Mouse (Mus musculus): ENCODE measurements at regions not wholly inside any gene's neighbourhood (a gene's known extent, or its start where the extent isn't known, plus 50 kb on each side); places are given as distances from the start of the nearest gene placed in this dataset.

DNA sequence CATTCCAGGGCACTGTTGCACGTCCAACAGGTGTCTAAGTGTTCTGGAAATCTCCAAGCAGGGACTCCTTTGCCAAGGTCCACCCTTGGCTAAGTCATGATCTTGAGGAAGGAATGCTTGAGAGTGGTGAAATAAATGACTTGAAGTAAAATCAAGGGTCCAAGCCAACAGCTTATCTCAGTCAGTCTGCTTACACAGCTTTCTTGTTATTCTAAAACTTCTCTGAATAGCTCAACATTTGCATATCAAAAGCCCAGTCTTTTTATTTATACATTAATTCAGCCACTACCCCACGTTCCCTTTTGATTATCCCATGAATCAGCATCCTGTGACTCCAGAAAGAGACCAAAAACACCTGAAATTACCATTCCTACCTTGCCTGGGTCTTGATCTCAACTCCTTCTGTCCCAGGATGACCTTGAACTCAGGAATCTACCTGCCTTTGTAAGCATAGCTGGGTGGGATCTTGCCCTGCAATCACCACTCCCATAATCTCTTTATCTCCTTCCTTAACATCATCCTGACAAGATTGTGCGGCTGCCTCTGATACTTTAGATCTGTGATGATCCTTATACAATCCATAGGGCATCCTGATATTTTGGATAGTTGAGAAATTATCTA lies 57.5 kb upstream of the Sestd1 start:
- H3K9me3 ChIP-seq (replicated peaks; ENCODE audit: control insufficient read depth, low read length): no peaks in the 10 kb centered on the region
- H3K9ac ChIP-seq (ENCODE audit: low read depth, low read length): no peak overlapping the region
- WGBS (ENCODE audit: insufficient replicate concordance): 75% methylated on average over 3 of the region's 3 CpGs
- no peak overlapping the region for H3K27ac ChIP-seq (ENCODE audit: low read depth, low read length)
- H3K4me1 ChIP-seq (ENCODE audit: control insufficient read depth, insufficient read depth, low read length): no peaks in the 10 kb centered on the region
- ATAC-seq (replicated peaks; ENCODE audit: insufficient number of reproducible peaks, low FRiP score, low TSS enrichment): no peak
- no peaks in the 10 kb centered on the region for H3K27me3 ChIP-seq (ENCODE audit: control insufficient read depth, insufficient read depth, low read length)
- no peak overlapping the region for H3K4me2 ChIP-seq
- H3K36me3 ChIP-seq (ENCODE audit: control insufficient read depth, insufficient read depth, low read length): no peaks in the 10 kb centered on the region
- no peak overlapping the region for H3K4me3 ChIP-seq (ENCODE audit: low read depth, low read length)

DNA sequence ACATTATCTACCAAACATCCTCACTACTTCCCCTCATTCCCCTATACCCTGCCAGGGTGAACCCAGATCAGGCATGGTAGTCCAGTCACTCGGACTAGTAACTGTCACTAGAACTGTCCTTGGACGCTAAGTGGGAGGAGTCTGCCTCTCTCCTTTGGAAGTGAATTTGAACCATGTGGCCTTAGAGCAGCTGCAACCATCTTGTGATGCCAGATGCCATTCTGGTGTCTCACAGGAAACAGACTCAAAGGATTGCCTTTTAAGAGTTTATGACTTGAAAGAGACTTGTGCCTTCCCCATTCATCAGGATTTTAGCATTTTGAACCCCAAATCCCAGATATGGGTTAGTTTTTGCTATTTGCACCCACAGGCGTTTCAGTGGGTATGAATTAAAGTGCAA lies 56.9 kb upstream of the Sestd1 start:
- H3K27me3 ChIP-seq (ENCODE audit: control insufficient read depth, insufficient read depth, low read length): no peaks in the 10 kb centered on the region
- H3K4me1 ChIP-seq (ENCODE audit: control insufficient read depth, insufficient read depth, low read length): no peaks in the 10 kb centered on the region
- WGBS (ENCODE audit: insufficient replicate concordance): 78% methylated on average over 3 of the region's 3 CpGs

DNA sequence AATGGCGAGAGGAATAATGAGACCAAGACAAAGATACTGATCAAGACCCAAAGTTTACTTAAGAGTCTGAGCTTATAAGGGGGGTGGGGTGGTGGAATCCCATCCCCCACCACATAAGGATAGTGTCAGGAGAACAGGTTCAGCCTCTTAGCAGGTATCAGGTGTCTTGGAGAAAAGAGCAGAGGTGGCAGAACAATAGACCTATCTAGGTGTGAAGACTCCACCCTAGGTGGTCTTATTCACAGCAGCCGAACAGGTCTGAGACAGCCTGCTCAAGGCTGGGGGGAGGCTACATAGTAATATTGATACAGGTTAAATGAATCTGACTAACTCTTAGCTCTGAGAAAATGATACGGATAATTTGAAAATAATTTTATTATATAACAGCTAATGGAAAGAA lies 56.4 kb upstream of the Sestd1 start:
- H3K4me2 ChIP-seq: no peak overlapping the region
- no peaks in the 10 kb centered on the region for H3K4me1 ChIP-seq (ENCODE audit: control insufficient read depth, insufficient read depth, low read length)
- no peaks in the 10 kb centered on the region for H3K9me3 ChIP-seq (replicated peaks; ENCODE audit: control insufficient read depth, low read length)
- no peak overlapping the region for H3K27ac ChIP-seq (ENCODE audit: low read depth, low read length)
- no peaks in the 10 kb centered on the region for H3K27me3 ChIP-seq (ENCODE audit: control insufficient read depth, insufficient read depth, low read length)
- no peaks in the 10 kb centered on the region for H3K36me3 ChIP-seq (ENCODE audit: control insufficient read depth, insufficient read depth, low read length)
- H3K9ac ChIP-seq (ENCODE audit: low read depth, low read length): no peak overlapping the region
- H3K4me3 ChIP-seq (ENCODE audit: low read depth, low read length): no peak overlapping the region
- ATAC-seq (replicated peaks; ENCODE audit: insufficient number of reproducible peaks, low FRiP score, low TSS enrichment): no peak
- 80% methylated on average over 3 of the region's 3 CpGs for WGBS (ENCODE audit: insufficient replicate concordance)

More for the DNA sequence above, 56.9 kb upstream of the Sestd1 start:
- Histone ChIP-seq H3K4me2 (no peak overlapping the region), H3K9ac (ENCODE audit: low read depth, low read length) (no peak overlapping the region), H3K9me3 (replicated peaks; ENCODE audit: control insufficient read depth, low read length) (no peaks in the 10 kb centered on the region), H3K36me3 (ENCODE audit: control insufficient read depth, insufficient read depth, low read length) (no peaks in the 10 kb centered on the region), H3K27ac (ENCODE audit: low read depth, low read length) (no peak overlapping the region), H3K4me3 (ENCODE audit: low read depth, low read length) (no peak overlapping the region)
- ATAC-seq (replicated peaks; ENCODE audit: insufficient number of reproducible peaks, low FRiP score, low TSS enrichment): no peak

DNA sequence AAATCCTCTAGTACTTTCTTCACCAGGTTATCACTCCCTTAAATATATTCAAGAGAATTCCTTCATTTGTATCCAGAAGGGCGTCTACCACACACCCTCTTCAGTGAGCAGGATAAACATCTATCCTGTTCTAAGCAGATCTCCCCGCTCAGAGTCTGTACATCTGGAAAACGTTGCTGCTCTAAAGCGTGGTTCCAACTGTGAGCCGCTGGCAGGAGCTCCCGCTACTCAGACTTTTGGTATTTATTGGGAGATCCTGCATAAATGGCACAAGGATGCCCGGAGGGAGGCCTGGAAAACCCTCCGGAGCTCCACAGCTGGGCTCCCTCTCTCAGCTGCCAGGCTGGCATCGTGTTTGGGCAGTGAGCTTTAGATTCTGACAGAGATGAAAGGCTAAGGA lies 54.3 kb upstream of the Sestd1 start:
- 72% methylated on average over 9 of the region's 9 CpGs for WGBS (ENCODE audit: insufficient replicate concordance)
- no peak for ATAC-seq (replicated peaks; ENCODE audit: insufficient number of reproducible peaks, low FRiP score, low TSS enrichment)

DNA sequence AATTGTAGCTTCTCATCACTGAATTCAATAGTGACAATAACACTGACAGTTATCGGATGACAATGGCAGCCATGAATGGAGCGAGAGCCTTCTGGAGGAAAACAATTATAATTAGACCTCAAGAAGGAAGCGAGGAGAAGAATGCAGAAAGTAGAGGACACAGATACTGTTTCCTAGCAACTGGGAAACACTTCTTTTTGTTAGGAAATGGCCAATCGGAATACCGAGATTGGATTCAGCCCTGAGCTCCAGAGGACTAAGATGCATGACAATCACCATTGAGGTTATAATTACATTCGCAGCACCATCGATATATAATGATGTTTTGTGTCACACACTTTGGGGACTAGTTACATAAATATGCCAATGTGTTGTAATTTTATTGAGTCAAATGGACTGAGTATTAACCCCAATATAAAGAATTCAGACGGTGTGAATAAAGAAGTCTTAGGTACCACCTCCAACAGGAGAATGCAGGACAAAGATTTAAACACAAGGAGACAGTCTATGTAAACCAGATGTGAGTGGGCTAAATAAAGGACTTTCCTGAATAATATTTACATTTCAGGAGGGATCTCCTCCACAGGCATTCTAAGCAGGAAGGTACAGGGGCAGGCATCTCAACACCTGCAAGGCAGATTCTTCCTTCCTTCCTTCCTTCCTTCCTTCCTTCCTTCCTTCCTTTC lies 53.1 kb upstream of the Sestd1 start:
- Histone ChIP-seq H3K4me1 (ENCODE audit: control insufficient read depth, insufficient read depth, low read length) (no peaks in the 10 kb centered on the region), H3K4me3 (ENCODE audit: low read depth, low read length) (no peak overlapping the region), H3K9me3 (replicated peaks; ENCODE audit: control insufficient read depth, low read length) (no peaks in the 10 kb centered on the region), H3K4me2 (no peak overlapping the region), H3K27me3 (ENCODE audit: control insufficient read depth, insufficient read depth, low read length) (no peaks in the 10 kb centered on the region), H3K36me3 (ENCODE audit: control insufficient read depth, insufficient read depth, low read length) (no peaks in the 10 kb centered on the region), H3K9ac (ENCODE audit: low read depth, low read length) (no peak overlapping the region), H3K27ac (ENCODE audit: low read depth, low read length) (no peak overlapping the region)
- no peak for ATAC-seq (replicated peaks; ENCODE audit: insufficient number of reproducible peaks, low FRiP score, low TSS enrichment)
- 58% methylated on average over 8 of the region's 8 CpGs for WGBS (ENCODE audit: insufficient replicate concordance)

More for the DNA sequence above, 54.3 kb upstream of the Sestd1 start:
- Histone ChIP-seq H3K9me3 (replicated peaks; ENCODE audit: control insufficient read depth, low read length) (no peaks in the 10 kb centered on the region), H3K4me3 (ENCODE audit: low read depth, low read length) (no peak overlapping the region), H3K9ac (ENCODE audit: low read depth, low read length) (no peak overlapping the region), H3K27me3 (ENCODE audit: control insufficient read depth, insufficient read depth, low read length) (no peaks in the 10 kb centered on the region), H3K36me3 (ENCODE audit: control insufficient read depth, insufficient read depth, low read length) (no peaks in the 10 kb centered on the region), H3K4me2 (no peak overlapping the region), H3K4me1 (ENCODE audit: control insufficient read depth, insufficient read depth, low read length) (no peaks in the 10 kb centered on the region), H3K27ac (ENCODE audit: low read depth, low read length) (no peak overlapping the region)

Data from heart, embryonic 11.5 days (tissue).